8 mouse cellular contexts compared by ENCODE assay signal in the genomic region with DNA sequence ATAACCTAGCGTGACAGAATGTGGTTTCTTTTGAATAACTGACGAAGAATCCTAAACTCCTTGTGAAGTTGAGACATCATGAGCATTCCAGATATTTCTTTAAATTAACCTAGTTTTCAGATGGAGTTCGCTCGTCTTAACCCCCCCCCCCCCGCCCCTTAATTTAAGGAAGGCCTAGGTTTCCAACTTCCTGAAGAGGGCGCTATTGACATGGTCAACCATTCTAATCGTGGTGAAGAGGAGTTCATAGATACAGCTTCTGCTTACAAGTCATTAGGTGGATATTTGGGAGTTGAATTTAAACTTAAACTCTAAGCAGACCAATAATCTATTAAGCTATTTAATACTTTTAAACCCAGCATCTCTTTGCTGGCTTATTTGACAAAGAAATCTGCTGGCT. TPM values are rescaled to one million over a fixed set of nuclear protein-coding genes. Genes with fewer than 3 reads are reported as not detected.
DNase-seq lines count a peak whose midpoint lies in the region; ATAC-seq and TF ChIP-seq lines count a peak whose summit lies in the region.

No protein-coding gene starts in this region.

- no peaks in the 10 kb centered on the region for H3K36me3 ChIP-seq in embryonic facial prominence, embryonic 14.5 days (ENCODE audit: control insufficient read depth, insufficient read depth, low read length)
- H3K36me3 ChIP-seq in hindbrain, postnatal 0 days (ENCODE audit: insufficient read depth, low read length), result no peaks in the 10 kb centered on the region
- H3K36me3 ChIP-seq in kidney, embryonic 16.5 days (ENCODE audit: insufficient read depth, low read length), result no peaks in the 10 kb centered on the region

- peak overlapping the region; percentile 41 for H3K4me3 ChIP-seq in gastrocnemius, adult 2 months
- no peak overlapping the region for H3K4me3 ChIP-seq in embryonic facial prominence, embryonic 14.5 days (ENCODE audit: low read depth, low read length)
- H3K4me3 ChIP-seq in hindbrain, postnatal 0 days (ENCODE audit: low read length), result no peak overlapping the region
- H3K4me3 ChIP-seq in kidney, embryonic 16.5 days (ENCODE audit: low read length), result no peak overlapping the region

- H3K27me3 ChIP-seq in embryonic facial prominence, embryonic 14.5 days (replicated peaks; ENCODE audit: control insufficient read depth, insufficient read depth, low read length), result no peaks in the 10 kb centered on the region
- no peaks in the 10 kb centered on the region; the same call in 1 of the 2 replicates for H3K27me3 ChIP-seq in hindbrain, postnatal 0 days (ENCODE audit: insufficient read depth, low read length)
- H3K27me3 ChIP-seq in kidney, embryonic 16.5 days (ENCODE audit: insufficient read depth, low read length), result no peaks in the 10 kb centered on the region

- no peak overlapping the region for H3K27ac ChIP-seq in gastrocnemius, adult 2 months
- H3K27ac ChIP-seq in embryonic facial prominence, embryonic 14.5 days (replicated peaks; ENCODE audit: low read depth, low read length), result no peak overlapping the region
- no peak overlapping the region for H3K27ac ChIP-seq in hindbrain, postnatal 0 days
- no peak overlapping the region for H3K27ac ChIP-seq in kidney, embryonic 16.5 days (ENCODE audit: low read length)

- TF ChIP-seq CTCF in gastrocnemius, adult 2 months (IDR thresholded peaks at IDR 0.05), result peak; percentile 66
- peak; percentile 58 for TF ChIP-seq CTCF in hindbrain, postnatal 0 days (IDR thresholded peaks at IDR 0.05; ENCODE audit: low read depth)

- WGBS in embryonic facial prominence, embryonic 14.5 days, result 14% methylated on average over 7 of the region's 7 CpGs
- 24% methylated on average over 7 of the region's 7 CpGs for WGBS in hindbrain, postnatal 0 days
- 31% methylated on average over 7 of the region's 7 CpGs for WGBS in kidney, embryonic 16.5 days

- no peak overlapping the region for H3K9ac ChIP-seq in embryonic facial prominence, embryonic 14.5 days (ENCODE audit: low read depth, low read length)
- no peak overlapping the region for H3K9ac ChIP-seq in hindbrain, postnatal 0 days (replicated peaks; ENCODE audit: low read length)
- H3K9ac ChIP-seq in kidney, embryonic 16.5 days (replicated peaks; ENCODE audit: low read length), result no peak overlapping the region

- DNase-seq in gastrocnemius, adult 2 months, result no peak
- DNase-seq in gastrocnemius, postnatal 36 days, result no peak
- DNase-seq in B cell, adult 2 months, result peak; percentile 15 to 30
- DNase-seq in embryonic facial prominence, embryonic 14.5 days (ENCODE audit: low spot score), result peak; percentile 73
- DNase-seq in hindbrain, postnatal 0 days (ENCODE audit: low spot score), result peak; percentile 83
- no peak for DNase-seq in T-cell, adult 2 months (ENCODE audit: low spot score)
- DNase-seq in kidney, adult 8-10 months, result no peak

- ATAC-seq in embryonic facial prominence, embryonic 14.5 days (ENCODE audit: low read depth), result no peak
- no peak for ATAC-seq in hindbrain, postnatal 0 days
- ATAC-seq in kidney, embryonic 16.5 days (ENCODE audit: low FRiP score, low TSS enrichment), result no peak

- intact Hi-C loops in gastrocnemius, adult 2 months (cut with DNase I), result loop anchor here (1.0 kb wide), 1 partner anchor 454 kb away; no protein-coding TSS in a partner anchor
- intact Hi-C loops in gastrocnemius, postnatal 36 days (cut with DNase I), result loop anchor here (2.0 to 10.0 kb wide), 2 partner anchors 388 to 456 kb away; no protein-coding TSS in a partner anchor

- 0 out of 2 replicates have a peak overlapping the region, but pooled peaks have one; percentile 16 for H3K4me2 ChIP-seq in embryonic facial prominence, embryonic 14.5 days (ENCODE audit: low read depth, low read length)
- no peak overlapping the region for H3K4me2 ChIP-seq in hindbrain, postnatal 0 days (ENCODE audit: low read depth, low read length)
- H3K4me2 ChIP-seq in kidney, embryonic 16.5 days (replicated peaks; ENCODE audit: low read depth, low read length), result no peak overlapping the region

- no peaks in the 10 kb centered on the region for H3K9me3 ChIP-seq in embryonic facial prominence, embryonic 14.5 days (ENCODE audit: control insufficient read depth, low read length)
- no peaks in the 10 kb centered on the region for H3K9me3 ChIP-seq in hindbrain, postnatal 0 days (ENCODE audit: low read length)
- H3K9me3 ChIP-seq in kidney, embryonic 16.5 days (ENCODE audit: low read length), result no peaks in the 10 kb centered on the region

- H3K4me1 ChIP-seq in embryonic facial prominence, embryonic 14.5 days (ENCODE audit: control insufficient read depth, insufficient read depth, low read length), result peaks cover 22% of the 10 kb centered on the region
- 0 out of 2 replicates have a peak, but pooled peaks cover 5% of the 10 kb centered on the region for H3K4me1 ChIP-seq in hindbrain, postnatal 0 days (ENCODE audit: insufficient read depth, low read length)
- peaks cover 7% of the 10 kb centered on the region; the same call in 1 of the 2 replicates for H3K4me1 ChIP-seq in kidney, embryonic 16.5 days (ENCODE audit: insufficient read depth, low read length)

RNA-seq across cellular contexts. Expression of gene Creb5, which starts 20.0 kb away (rescaled TPM):
- total RNA-seq in gastrocnemius, adult 2 months (2021), result 1 to 10 TPM; 4.5 to 6.1 TPM
- total RNA-seq in gastrocnemius, postnatal 36 days (2021), result 1 to 10 TPM; 7.1 to 7.8 TPM
- 22.8 and 22.9 TPM in 2 replicates for polyA plus RNA-seq in embryonic facial prominence, embryonic 14.5 days (2014; fragmentation: Nextera tagmentation; extraction: Ambion mirVana)
- 2.5 and 4.4 TPM in 2 replicates for total RNA-seq in hindbrain, postnatal 0 days (2014; rRNA removed)
- 2.3 and 3.1 TPM in 2 replicates for polyA plus RNA-seq in hindbrain, postnatal 0 days (2015; fragmentation: Nextera tagmentation; extraction: Ambion mirVana)
- polyA plus RNA-seq in kidney, embryonic 16.5 days (2015; fragmentation: Nextera tagmentation; extraction: Ambion mirVana), result 3.5 and 4.3 TPM in 2 replicates

Comparison
In these comparisons a context has a peak if more than half of its experiments do, and no peak if none do; other contexts are left out.
1. DNase-seq: peak in B cell, adult 2 months (2 of 2), embryonic facial prominence, embryonic 14.5 days (single experiment) and hindbrain, postnatal 0 days (single experiment); none in gastrocnemius, adult 2 months (single experiment), gastrocnemius, postnatal 36 days (0 of 2), T-cell, adult 2 months (single experiment) and kidney, adult 8-10 months (0 of 2).